Mouse (Mus musculus): ENCODE data around the gene Lmtk3. TPM values are rescaled to one million over a fixed set of nuclear protein-coding genes. Genes with fewer than 3 reads are reported as not detected.

Lmtk3 gene
- polyA plus RNA-seq, 1 experiment from 2014 or later = 2.9 TPM

- no peaks in the 10 kb centered on the region for H3K9me3 ChIP-seq (replicated peaks; ENCODE audit: control insufficient read depth, low read length)
- H3K4me1 ChIP-seq (ENCODE audit: control insufficient read depth, insufficient read depth, low read length) = no peaks in the 10 kb centered on the region
- ATAC-seq (replicated peaks; ENCODE audit: insufficient number of reproducible peaks, low FRiP score, low TSS enrichment, low read depth) (no peak), DNase-seq (ENCODE audit: low spot score) (no peak)
- H3K27me3 ChIP-seq (ENCODE audit: control insufficient read depth, insufficient read depth, low read length) = no peaks in the 10 kb centered on the region
- WGBS = 9% methylated on average over 6 of the region's 6 CpGs
- H3K27ac ChIP-seq (replicated peaks; ENCODE audit: low read depth, low read length) = no peak overlapping the region
- H3K4me2 ChIP-seq (ENCODE audit: low read depth, low read length) = no peak overlapping the region
- no peak overlapping the region for H3K4me3 ChIP-seq (ENCODE audit: low read depth, low read length)
- 0 out of 2 replicates have a peak overlapping the region, but pooled peaks have one; percentile 18 for H3K9ac ChIP-seq (replicated peaks; ENCODE audit: low read length)
- H3K36me3 ChIP-seq (replicated peaks; ENCODE audit: control insufficient read depth, insufficient read depth, low read depth, low read length) = no peaks in the 10 kb centered on the region
These were observed 65.0 kb downstream of the Lmtk3 start for GRCm38 (mm10) chr7:45848447-45849027.

- H3K4me3 ChIP-seq (ENCODE audit: low read depth, low read length) = no peak overlapping the region
- no peaks in the 10 kb centered on the region for H3K4me1 ChIP-seq (ENCODE audit: control insufficient read depth, insufficient read depth, low read length)
- no peak overlapping the region for H3K4me2 ChIP-seq (ENCODE audit: low read depth, low read length)
- H3K27me3 ChIP-seq (ENCODE audit: control insufficient read depth, insufficient read depth, low read length) = no peaks in the 10 kb centered on the region
- 74% methylated on average over 3 of the region's 3 CpGs for WGBS
- H3K9ac ChIP-seq (replicated peaks; ENCODE audit: low read length) = no peak overlapping the region
- ATAC-seq (replicated peaks; ENCODE audit: insufficient number of reproducible peaks, low FRiP score, low TSS enrichment, low read depth) = no peak
- no peaks in the 10 kb centered on the region for H3K36me3 ChIP-seq (replicated peaks; ENCODE audit: control insufficient read depth, insufficient read depth, low read depth, low read length)
- H3K9me3 ChIP-seq (replicated peaks; ENCODE audit: control insufficient read depth, low read length) = no peaks in the 10 kb centered on the region
- H3K27ac ChIP-seq (replicated peaks; ENCODE audit: low read depth, low read length) = no peak overlapping the region
- DNase-seq (ENCODE audit: low spot score) = no peak
These were observed 67.1 kb downstream of the Lmtk3 start for GRCm38 (mm10) chr7:45850661-45851060.

GRCm38 (mm10) chr7:45853089-45853488 lies 69.6 kb downstream of the Lmtk3 start:
- H3K36me3 ChIP-seq (replicated peaks; ENCODE audit: control insufficient read depth, insufficient read depth, low read depth, low read length) = no peaks in the 10 kb centered on the region
- no peaks in the 10 kb centered on the region for H3K9me3 ChIP-seq (replicated peaks; ENCODE audit: control insufficient read depth, low read length)
- no peak overlapping the region for H3K27ac ChIP-seq (replicated peaks; ENCODE audit: low read depth, low read length)
- WGBS = 79% methylated on average over 12 of the region's 12 CpGs
- no peak for ATAC-seq (replicated peaks; ENCODE audit: insufficient number of reproducible peaks, low FRiP score, low TSS enrichment, low read depth)
- H3K9ac ChIP-seq (replicated peaks; ENCODE audit: low read length) = no peak overlapping the region
- H3K27me3 ChIP-seq (ENCODE audit: control insufficient read depth, insufficient read depth, low read length) = peaks cover 11% of the 10 kb centered on the region
- H3K4me3 ChIP-seq (ENCODE audit: low read depth, low read length) = no peak overlapping the region
- H3K4me2 ChIP-seq (ENCODE audit: low read depth, low read length) = no peak overlapping the region
- no peaks in the 10 kb centered on the region for H3K4me1 ChIP-seq (ENCODE audit: control insufficient read depth, insufficient read depth, low read length)
- no peak for DNase-seq (ENCODE audit: low spot score)

Other genes starting within 250 kb of the Lmtk3 start
- 0.53 and 0.68 TPM in 2 replicates for gene Hsd17b14, start 228.8 kb upstream of the Lmtk3 start, polyA plus RNA-seq (2014; fragmentation: Nextera tagmentation; extraction: Ambion mirVana)
- gene Bcat2, start 213.6 kb upstream of the Lmtk3 start, polyA plus RNA-seq (2014; fragmentation: Nextera tagmentation; extraction: Ambion mirVana) = 47.0 and 47.3 TPM in 2 replicates
- gene Fgf21, start 168.2 kb upstream of the Lmtk3 start, polyA plus RNA-seq (2014; fragmentation: Nextera tagmentation; extraction: Ambion mirVana) = 0.22 TPM in 1 of 2 replicates, not detected in the other
- 0.38 TPM in 1 of 2 replicates, not detected in the other for gene Fut1, start 166.4 kb upstream of the Lmtk3 start, polyA plus RNA-seq (2014; fragmentation: Nextera tagmentation; extraction: Ambion mirVana)
- 0.08 and 0.11 TPM in 2 replicates for gene Izumo1, start 161.9 kb upstream of the Lmtk3 start, polyA plus RNA-seq (2014; fragmentation: Nextera tagmentation; extraction: Ambion mirVana)
- gene Rasip1, start 156.2 kb upstream of the Lmtk3 start, polyA plus RNA-seq (2014; fragmentation: Nextera tagmentation; extraction: Ambion mirVana) = 5.4 and 5.7 TPM in 2 replicates
- gene Mamstr, start 143.8 kb upstream of the Lmtk3 start, polyA plus RNA-seq (2014; fragmentation: Nextera tagmentation; extraction: Ambion mirVana) = 1.4 and 1.8 TPM in 2 replicates
- gene Fut2, start 117.3 kb upstream of the Lmtk3 start, polyA plus RNA-seq (2014; fragmentation: Nextera tagmentation; extraction: Ambion mirVana) = 0.17 TPM in 1 of 2 replicates, not detected in the other
- 0.25 TPM in 2 replicates for gene Ntn5, start 99.7 kb upstream of the Lmtk3 start, polyA plus RNA-seq (2014; fragmentation: Nextera tagmentation; extraction: Ambion mirVana)
- gene Sec1, start 89.3 kb upstream of the Lmtk3 start, polyA plus RNA-seq (2014; fragmentation: Nextera tagmentation; extraction: Ambion mirVana) = 0.27 and 0.42 TPM in 2 replicates
- 6.9 and 8.7 TPM in 2 replicates for gene Car11, start 83.9 kb upstream of the Lmtk3 start, polyA plus RNA-seq (2014; fragmentation: Nextera tagmentation; extraction: Ambion mirVana)
- 4.9 and 5.6 TPM in 2 replicates for gene Dbp, start 78.7 kb upstream of the Lmtk3 start, polyA plus RNA-seq (2014; fragmentation: Nextera tagmentation; extraction: Ambion mirVana)
- 1,026 and 1,114 TPM in 2 replicates for gene Rpl18, start 68.3 kb upstream of the Lmtk3 start, polyA plus RNA-seq (2014; fragmentation: Nextera tagmentation; extraction: Ambion mirVana)
- gene Sphk2, start 65.7 kb upstream of the Lmtk3 start, polyA plus RNA-seq (2014; fragmentation: Nextera tagmentation; extraction: Ambion mirVana) = 14.9 and 17.3 TPM in 2 replicates
- 0.21 and 0.35 TPM in 2 replicates for gene Fam83e, start 62.5 kb upstream of the Lmtk3 start, polyA plus RNA-seq (2014; fragmentation: Nextera tagmentation; extraction: Ambion mirVana)
- not detected in 2 replicates for gene Spaca4, start 57.9 kb upstream of the Lmtk3 start, polyA plus RNA-seq (2014; fragmentation: Nextera tagmentation; extraction: Ambion mirVana)
- gene Sult2b1, start 931 bp downstream of the Lmtk3 start, polyA plus RNA-seq (2014; fragmentation: Nextera tagmentation; extraction: Ambion mirVana) = 1.8 and 2.0 TPM in 2 replicates
- 168 and 170 TPM in 2 replicates for gene Cyth2, start 30.8 kb downstream of the Lmtk3 start, polyA plus RNA-seq (2014; fragmentation: Nextera tagmentation; extraction: Ambion mirVana)
- 2.1 and 2.7 TPM in 2 replicates for gene Kcnj14, start 41.0 kb downstream of the Lmtk3 start, polyA plus RNA-seq (2014; fragmentation: Nextera tagmentation; extraction: Ambion mirVana)
- 78.6 and 81.7 TPM in 2 replicates for gene Grwd1, start 47.2 kb downstream of the Lmtk3 start, polyA plus RNA-seq (2014; fragmentation: Nextera tagmentation; extraction: Ambion mirVana)
- gene Kdelr1, start 89.0 kb downstream of the Lmtk3 start, polyA plus RNA-seq (2014; fragmentation: Nextera tagmentation; extraction: Ambion mirVana) = 85.2 and 85.7 TPM in 2 replicates
- 0.13 and 0.18 TPM in 2 replicates for gene Grin2d, start 94.6 kb downstream of the Lmtk3 start, polyA plus RNA-seq (2014; fragmentation: Nextera tagmentation; extraction: Ambion mirVana)
- 0.85 and 1.0 TPM in 2 replicates for gene Syngr4, start 113.0 kb downstream of the Lmtk3 start, polyA plus RNA-seq (2014; fragmentation: Nextera tagmentation; extraction: Ambion mirVana)
- 2.7 and 3.9 TPM in 2 replicates for gene Tmem143, start 113.2 kb downstream of the Lmtk3 start, polyA plus RNA-seq (2014; fragmentation: Nextera tagmentation; extraction: Ambion mirVana)
- 24.9 and 29.2 TPM in 2 replicates for gene Emp3, start 137.7 kb downstream of the Lmtk3 start, polyA plus RNA-seq (2014; fragmentation: Nextera tagmentation; extraction: Ambion mirVana)
- 2.1 and 2.4 TPM in 2 replicates for gene Ccdc114, start 140.3 kb downstream of the Lmtk3 start, polyA plus RNA-seq (2014; fragmentation: Nextera tagmentation; extraction: Ambion mirVana)
- 0.04 and 0.18 TPM in 2 replicates for gene Abcc6, start 246.6 kb downstream of the Lmtk3 start, polyA plus RNA-seq (2014; fragmentation: Nextera tagmentation; extraction: Ambion mirVana)
- 11.3 and 11.8 TPM in 2 replicates for gene Nomo1, start 250.0 kb downstream of the Lmtk3 start, polyA plus RNA-seq (2014; fragmentation: Nextera tagmentation; extraction: Ambion mirVana)

Measured in embryonic facial prominence, embryonic 11.5 days (tissue).